Mouse (Mus musculus) stomach, embryonic 16.5 days (tissue): ENCODE measurements around the gene Stra6. TPM values are rescaled to one million over a fixed set of nuclear protein-coding genes. Genes with fewer than 3 reads are reported as not detected.

ENCODE experiments used
- ATAC-seq: fragments of 200-750 bp; cut with Nextera tagmentation; 2 replicates; pipeline ENCODE4 v1.8.0; 2017; ENCODE audit warnings: moderate number of reproducible peaks, moderate TSS enrichment; ENCODE audit not compliant: insufficient read depth, low FRiP score
- H3K27ac ChIP-seq: fragments of 300-500 bp; sonication (generic); 2 replicates; pipeline ENCODE4 v1.5.1; 2014; ENCODE audit warnings: low read length
- H3K27me3 ChIP-seq: fragments of 300-500 bp; sonication (generic); 2 replicates; pipeline ENCODE4 v1.6.1; 2014; ENCODE audit warnings: low read length, control low read depth, mixed read lengths; ENCODE audit not compliant: control insufficient read depth, insufficient read depth
- H3K36me3 ChIP-seq: fragments of 300-500 bp; sonication (generic); 2 replicates; pipeline ENCODE4 v1.6.1; 2014; ENCODE audit warnings: low read length; ENCODE audit not compliant: control insufficient read depth, insufficient read depth
- H3K4me1 ChIP-seq: fragments of 300-500 bp; sonication (generic); 2 replicates; pipeline ENCODE4 v1.6.1; 2014; ENCODE audit warnings: low read length, control low read depth, mixed read lengths; ENCODE audit not compliant: control insufficient read depth, insufficient read depth
- H3K4me2 ChIP-seq: fragments of 300-500 bp; sonication (generic); 2 replicates; pipeline ENCODE4 v1.6.1; 2014; ENCODE audit warnings: low read depth, low read length, mixed read lengths
- H3K4me3 ChIP-seq: fragments of 300-500 bp; sonication (generic); replicated peaks from 2 replicates; pipeline ENCODE4 v1.5.1; 2014; ENCODE audit warnings: mild to moderate bottlenecking, low read length
- H3K9ac ChIP-seq: fragments of 300-500 bp; sonication (generic); 2 replicates; pipeline ENCODE4 v1.6.1; 2014; ENCODE audit warnings: low read length
- H3K9me3 ChIP-seq: fragments of 300-500 bp; sonication (generic); replicated peaks from 2 replicates; pipeline ENCODE4 v1.6.1; 2016; ENCODE audit warnings: low read length, control low read depth; ENCODE audit not compliant: control insufficient read depth
- WGBS: fragments of 180-500 bp; shearing (Covaris S2); extraction: QIAGEN DNeasy Blood & Tissue Kit; methylation state at CpG from one replicate; pipeline ENCODE4 v1.1.7; 2014; 5-methylcytosine and 5-hydroxymethylcytosine counted together
- polyA plus RNA-seq: library from polyadenylated mRNA; unstranded; fragments of >200 nt; fragmentation: Nextera tagmentation; extraction: Ambion mirVana; gene quantifications from 2 replicates; pipeline ENCODE4 v1.2.1, GENCODE M21; 2015

The Stra6 gene
- polyA plus RNA-seq, 1 experiment from 2014 or later: 1.4 TPM

GRCm38 (mm10) chr9:58055666-58056065, 7.9 kb upstream of the Stra6 start:
- 74% methylated on average over 5 of the region's 5 CpGs for WGBS
- H3K9me3 ChIP-seq: no peaks in the 10 kb centered on the region
- H3K27me3 ChIP-seq: no peaks in the 10 kb centered on the region; the same call in none of the 2 replicates
- no peak overlapping the region for H3K4me3 ChIP-seq
- no peak for ATAC-seq
- no peaks in the 10 kb centered on the region for H3K36me3 ChIP-seq
- no peak overlapping the region for H3K9ac ChIP-seq
- no peaks in the 10 kb centered on the region for H3K4me1 ChIP-seq
- no peak overlapping the region for H3K4me2 ChIP-seq
- H3K27ac ChIP-seq: no peak overlapping the region

DNA sequence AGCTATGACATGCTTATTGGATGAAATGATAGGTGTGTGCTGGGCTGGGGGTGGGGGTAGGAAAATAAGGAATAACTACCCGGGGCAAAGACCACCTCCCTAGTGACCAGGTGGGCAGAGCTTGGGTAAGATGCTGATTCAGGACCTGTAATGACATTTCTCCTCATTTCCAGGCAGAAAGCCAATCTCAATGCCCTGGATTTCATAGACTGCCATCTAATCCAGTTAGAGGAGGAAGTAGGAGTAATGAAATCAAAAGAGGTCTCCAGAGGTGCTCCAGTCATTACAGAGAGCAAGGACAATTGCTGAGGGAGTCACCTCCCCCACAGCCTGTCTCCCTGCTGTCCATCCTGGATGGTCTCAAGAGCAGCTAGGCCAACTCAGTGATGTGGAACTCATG, 3.7 kb upstream of the Stra6 start:
- Histone ChIP-seq H3K4me3 (no peak overlapping the region), H3K27ac (no peak overlapping the region), H3K9me3 (no peaks in the 10 kb centered on the region), H3K4me1 (no peaks in the 10 kb centered on the region), H3K4me2 (no peak overlapping the region), H3K27me3 (no peaks in the 10 kb centered on the region; the same call in 1 of the 2 replicates), H3K36me3 (no peaks in the 10 kb centered on the region), H3K9ac (no peak overlapping the region)
- no peak for ATAC-seq
- 58% methylated on average over 1 of the region's 1 CpGs for WGBS

GRCm38 (mm10) chr9:58060677-58061667, 2.6 kb upstream of the Stra6 start:
- Histone ChIP-seq H3K27me3 (no peaks in the 10 kb centered on the region; the same call in 1 of the 2 replicates), H3K27ac (no peak overlapping the region), H3K9me3 (no peaks in the 10 kb centered on the region), H3K36me3 (no peaks in the 10 kb centered on the region), H3K9ac (no peak overlapping the region), H3K4me1 (no peaks in the 10 kb centered on the region), H3K4me2 (no peak overlapping the region), H3K4me3 (no peak overlapping the region)
- ATAC-seq: no peak
- 11% methylated on average over 23 of the region's 23 CpGs for WGBS

DNA sequence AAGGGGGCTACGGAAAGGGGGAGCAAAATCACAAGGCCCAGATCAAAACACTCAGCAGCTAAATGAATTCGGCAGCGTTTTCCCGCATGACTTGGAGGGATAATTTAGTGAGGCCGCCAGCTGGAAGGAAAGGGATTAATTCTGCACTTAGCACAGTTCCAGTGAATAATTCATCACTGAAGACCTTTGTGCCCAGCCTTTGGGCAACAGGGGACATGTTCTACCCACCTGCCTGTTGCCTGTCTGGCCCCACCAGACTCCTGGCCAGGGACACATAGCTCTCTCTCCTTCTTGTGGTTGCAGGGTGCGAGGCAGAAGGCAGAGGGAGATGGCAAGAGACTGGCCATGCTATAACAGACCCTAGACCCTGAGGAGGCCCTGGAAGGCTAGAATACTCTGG, 1.9 kb downstream of the Stra6 start:
- Histone ChIP-seq H3K27ac (no peak overlapping the region), H3K4me1 (no peaks in the 10 kb centered on the region), H3K9me3 (no peaks in the 10 kb centered on the region), H3K36me3 (no peaks in the 10 kb centered on the region), H3K4me2 (no peak overlapping the region), H3K27me3 (no peaks in the 10 kb centered on the region), H3K9ac (no peak overlapping the region), H3K4me3 (no peak overlapping the region)
- no peak for ATAC-seq
- WGBS: 29% methylated on average over 6 of the region's 6 CpGs

DNA sequence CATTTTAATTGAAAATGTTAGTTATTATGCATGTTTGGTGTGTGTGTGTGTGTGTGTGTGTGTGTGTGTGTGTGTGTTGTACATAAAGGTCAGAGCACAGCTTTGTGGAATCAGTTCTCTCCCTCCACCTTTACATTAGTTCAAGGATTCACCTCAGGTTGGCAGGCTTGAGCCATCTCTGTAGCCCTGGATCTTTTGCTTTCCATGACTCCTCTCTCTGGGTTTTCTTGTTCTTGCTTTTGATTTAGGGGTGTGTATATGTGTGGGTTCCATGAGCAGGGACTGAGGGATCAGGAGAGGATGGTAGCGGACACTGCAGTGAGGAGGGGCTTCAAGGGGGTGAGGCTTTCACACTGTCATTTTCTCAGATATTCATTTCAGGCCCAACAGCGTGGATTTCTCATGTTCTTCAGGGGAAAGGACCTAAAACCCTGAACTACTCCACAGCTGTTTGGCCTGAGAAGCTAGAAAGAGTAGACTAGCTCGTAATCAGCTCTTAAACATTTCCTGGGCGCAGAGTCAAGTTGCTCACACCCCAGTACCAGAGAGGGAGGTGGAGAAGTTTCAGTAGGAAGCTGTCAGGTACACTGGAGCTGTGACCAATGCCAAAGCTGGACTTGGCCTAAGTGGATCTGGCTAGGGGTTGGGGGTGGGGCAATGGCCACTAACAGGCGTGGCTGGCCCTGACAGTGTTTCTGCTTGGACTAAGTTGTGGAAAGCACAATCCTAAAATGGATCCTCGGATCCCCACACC, 2.6 kb downstream of the Stra6 start:
- no peaks in the 10 kb centered on the region for H3K4me1 ChIP-seq
- no peaks in the 10 kb centered on the region for H3K9me3 ChIP-seq
- no peak overlapping the region for H3K9ac ChIP-seq
- H3K27ac ChIP-seq: no peak overlapping the region
- no peaks in the 10 kb centered on the region for H3K27me3 ChIP-seq
- no peaks in the 10 kb centered on the region for H3K36me3 ChIP-seq
- ATAC-seq: no peak
- H3K4me3 ChIP-seq: no peak overlapping the region
- no peak overlapping the region for H3K4me2 ChIP-seq
- WGBS: 68% methylated on average over 6 of the region's 6 CpGs

DNA sequence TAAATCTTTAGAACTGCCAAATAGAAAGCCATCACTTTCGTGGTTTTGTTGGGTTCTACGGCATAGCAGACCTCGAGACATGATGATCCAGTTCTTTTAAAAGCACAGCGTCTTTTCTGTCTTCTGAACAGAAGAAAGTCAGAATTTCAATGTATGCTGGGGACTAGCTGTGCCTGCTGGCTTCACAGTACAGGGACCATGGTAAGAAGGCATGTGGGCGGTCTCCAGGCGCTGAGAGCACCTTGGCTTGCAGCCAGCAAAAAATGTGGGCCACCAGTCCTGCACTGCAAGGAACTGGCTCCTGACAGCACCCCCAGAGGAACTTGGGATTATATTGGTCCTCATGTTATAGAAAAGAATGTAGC, 3.1 kb downstream of the Stra6 start:
- Histone ChIP-seq H3K27ac (no peak overlapping the region), H3K4me3 (no peak overlapping the region), H3K36me3 (no peaks in the 10 kb centered on the region), H3K4me2 (no peak overlapping the region), H3K27me3 (no peaks in the 10 kb centered on the region), H3K4me1 (no peaks in the 10 kb centered on the region), H3K9me3 (no peaks in the 10 kb centered on the region), H3K9ac (no peak overlapping the region)
- no peak for ATAC-seq
- WGBS: 67% methylated on average over 6 of the region's 6 CpGs

GRCm38 (mm10) chr9:58067546-58067945, 4.0 kb downstream of the Stra6 start:
- H3K36me3 ChIP-seq: no peaks in the 10 kb centered on the region
- H3K4me3 ChIP-seq: no peak overlapping the region
- no peak overlapping the region for H3K27ac ChIP-seq
- H3K4me2 ChIP-seq: no peak overlapping the region
- H3K9ac ChIP-seq: no peak overlapping the region
- H3K9me3 ChIP-seq: no peaks in the 10 kb centered on the region
- ATAC-seq: no peak
- H3K4me1 ChIP-seq: no peaks in the 10 kb centered on the region
- no peaks in the 10 kb centered on the region for H3K27me3 ChIP-seq
- WGBS: 80% methylated on average over 3 of the region's 3 CpGs

DNA sequence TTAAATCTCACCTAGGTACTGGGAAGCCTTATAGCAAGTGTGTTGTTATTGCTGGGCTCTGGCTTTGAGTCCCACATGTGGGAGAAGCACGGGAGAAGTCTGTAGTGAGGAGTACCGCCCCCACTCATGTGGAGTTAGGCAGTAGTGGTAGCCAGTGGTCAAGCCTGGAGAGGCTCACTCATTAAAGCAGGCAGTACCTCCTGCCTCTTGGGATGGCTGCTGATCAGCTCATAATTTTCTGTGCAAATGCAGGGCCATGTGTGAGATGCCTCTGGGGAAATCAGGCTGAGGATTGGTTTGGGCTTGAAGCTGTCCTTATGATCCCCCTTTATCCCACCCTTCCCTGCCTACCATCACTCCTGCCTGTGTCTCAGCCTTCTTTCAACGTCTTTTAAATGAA, 11.0 kb downstream of the Stra6 start:
- H3K36me3 ChIP-seq: no peaks in the 10 kb centered on the region
- H3K4me2 ChIP-seq: no peak overlapping the region
- ATAC-seq: no peak
- H3K27me3 ChIP-seq: no peaks in the 10 kb centered on the region
- no peaks in the 10 kb centered on the region for H3K9me3 ChIP-seq
- H3K4me1 ChIP-seq: no peaks in the 10 kb centered on the region
- WGBS: 53% methylated on average over 3 of the region's 3 CpGs
- no peak overlapping the region for H3K9ac ChIP-seq
- H3K4me3 ChIP-seq: no peak overlapping the region
- no peak overlapping the region for H3K27ac ChIP-seq

- no peak for ATAC-seq
- WGBS: 19% methylated on average over 8 of the region's 8 CpGs
- no peak overlapping the region for H3K4me3 ChIP-seq
- no peak overlapping the region for H3K9ac ChIP-seq
- H3K27me3 ChIP-seq: no peaks in the 10 kb centered on the region
- H3K27ac ChIP-seq: no peak overlapping the region
- no peak overlapping the region for H3K4me2 ChIP-seq
- peaks cover 5% of the 10 kb centered on the region; the same call in 1 of the 2 replicates for H3K4me1 ChIP-seq
- H3K9me3 ChIP-seq: no peaks in the 10 kb centered on the region
- no peaks in the 10 kb centered on the region for H3K36me3 ChIP-seq
Observed at GRCm38 (mm10) chr9:58084586-58084985, 21.0 kb downstream of the Stra6 start.
